Mouse (Mus musculus) spleen, postnatal 36 days (tissue): ENCODE results near the gene Ccer2.

Experiments used
- DNase-seq, 2 experiments: peaks; one replicate each; pipeline ENCODE4 v3.0.0; 2022; ENCODE audit warnings: low spot score in 2 of 2, mixed read lengths in 1 of 2

The Ccer2 gene

DNA sequence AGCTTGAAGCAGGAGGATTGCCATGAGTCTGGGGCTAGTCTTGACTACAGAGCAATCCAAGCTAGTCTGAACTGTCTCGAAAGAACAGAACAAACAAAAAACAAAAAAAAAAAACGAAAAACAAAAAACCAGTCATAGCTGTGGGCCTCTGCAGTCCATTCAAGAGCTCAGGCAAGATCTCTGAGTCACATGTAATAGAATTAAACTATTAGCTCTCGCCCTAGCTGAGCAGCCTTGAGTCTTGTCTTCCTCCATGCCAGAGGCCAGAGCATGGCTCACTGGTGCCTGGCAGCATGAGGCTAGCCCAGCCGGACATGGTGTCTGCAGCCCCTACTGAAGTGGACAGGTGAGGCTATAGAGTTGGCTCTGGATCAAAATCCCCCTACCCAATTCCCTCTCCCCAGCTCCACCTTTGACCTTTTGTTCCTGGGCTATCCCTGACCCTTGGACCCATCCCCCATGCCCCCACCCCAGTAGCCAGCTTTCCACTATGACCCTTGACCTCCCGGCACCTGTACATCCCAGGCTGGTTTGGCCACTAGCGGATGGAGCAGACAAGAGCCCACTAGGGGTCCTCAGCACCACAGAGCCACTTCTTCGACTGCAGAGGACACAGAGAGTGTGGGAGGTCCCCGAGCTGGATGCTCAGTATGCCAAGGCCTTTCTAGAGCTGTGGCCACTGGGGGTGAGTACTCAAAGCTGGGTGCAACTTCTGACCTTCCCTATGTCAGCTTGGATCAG lies 34.3 kb downstream of the Ccer2 start:
- no peak for DNase-seq

DNA sequence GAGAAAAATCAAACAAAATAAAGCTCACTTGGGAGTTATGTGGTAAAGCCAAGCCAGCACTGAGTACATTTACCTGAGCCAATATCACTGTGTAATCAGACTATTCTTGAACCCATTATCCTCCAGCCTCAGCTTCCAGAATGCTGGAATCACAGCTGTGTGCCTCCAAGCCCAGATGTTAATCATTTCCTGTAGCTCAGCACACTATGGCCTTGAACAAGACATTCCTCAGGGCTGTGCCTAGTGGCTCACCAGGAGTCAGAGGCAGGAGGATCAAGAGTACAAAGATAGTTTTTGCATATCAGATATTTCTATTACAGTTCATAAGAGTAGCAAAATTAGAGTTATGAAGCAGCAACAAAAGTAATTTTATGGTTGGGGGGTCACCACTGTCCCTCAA lies 35.7 kb downstream of the Ccer2 start:
- no peak for DNase-seq

DNA sequence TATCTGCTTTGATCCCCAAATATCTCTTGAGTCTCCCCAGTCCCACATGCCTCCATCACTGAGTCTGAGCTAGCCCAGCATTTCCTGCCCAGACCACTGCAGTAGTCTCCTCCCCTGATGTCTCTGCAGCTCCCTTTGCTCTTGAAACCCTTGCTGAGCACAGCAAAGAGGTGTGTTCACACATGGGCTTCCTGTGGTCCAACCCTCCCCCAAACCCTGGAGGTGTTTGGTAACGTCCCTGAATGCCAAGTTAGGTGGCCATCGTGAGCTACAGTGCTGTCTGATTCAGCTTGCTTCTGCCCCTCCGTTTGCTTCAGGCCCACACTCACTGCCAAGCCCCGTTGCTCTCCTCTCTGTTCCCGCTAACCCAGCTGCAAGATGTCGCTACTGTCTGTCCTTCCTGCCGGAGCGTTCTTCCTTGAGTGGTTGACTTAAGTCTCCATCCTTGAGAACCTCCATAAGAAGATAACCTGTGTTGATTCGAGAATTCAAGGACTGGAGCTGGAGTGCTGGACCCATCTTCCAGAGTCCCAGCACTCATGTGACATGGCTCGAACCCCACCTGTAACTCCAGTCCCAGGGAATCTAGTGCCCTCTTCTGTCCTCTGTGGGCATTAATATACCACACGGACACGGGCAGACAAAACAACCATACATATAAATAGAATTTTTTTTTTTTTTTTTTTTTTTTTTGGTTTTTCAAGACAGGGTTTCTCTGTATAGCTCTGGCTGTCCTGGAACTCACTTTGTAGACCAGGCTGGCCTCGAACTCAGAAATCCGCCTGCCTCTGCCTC lies 36.6 kb downstream of the Ccer2 start:
- peak; percentile 53 to 60 for DNase-seq

DNA sequence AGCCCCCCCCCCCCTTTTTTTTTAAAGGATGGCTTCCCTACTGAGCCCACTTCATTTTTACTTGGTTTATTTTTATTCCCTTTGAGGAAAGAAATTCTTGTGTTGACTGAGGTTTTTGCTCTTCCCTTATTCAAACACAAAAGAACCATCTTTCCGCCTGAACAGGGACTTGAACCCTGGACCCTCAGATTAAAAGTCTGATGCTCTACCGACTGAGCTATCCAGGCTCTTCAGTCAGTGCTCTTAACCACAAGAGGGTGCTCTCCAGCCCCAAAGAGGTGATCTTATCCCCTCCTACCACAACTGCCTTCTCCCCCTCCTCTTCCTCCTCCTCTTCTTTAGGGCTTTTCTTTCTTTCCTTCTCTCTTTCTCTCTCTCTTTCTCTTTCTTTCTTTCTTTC lies 37.9 kb downstream of the Ccer2 start:
- peak; percentile 56 to 62 for DNase-seq

DNA sequence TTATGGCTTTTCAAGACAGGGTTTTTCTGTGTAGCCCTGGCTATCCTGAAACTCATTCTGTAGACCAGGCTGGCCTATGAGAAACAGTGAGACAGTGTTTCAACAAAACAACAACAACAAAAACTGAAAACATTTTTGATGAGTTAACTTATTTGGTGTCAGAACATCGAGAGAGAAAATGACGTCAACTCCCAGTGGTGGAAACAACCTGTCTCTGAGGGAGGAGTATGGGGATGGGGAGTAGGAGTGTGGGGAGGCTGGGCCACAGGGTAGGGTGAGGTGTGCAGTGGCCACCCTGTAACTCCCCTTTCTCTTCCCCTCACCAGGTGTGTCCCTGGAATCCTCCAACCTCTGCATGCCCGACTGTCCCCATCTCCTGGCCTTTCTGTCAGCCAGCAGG lies 38.5 kb downstream of the Ccer2 start:
- no peak for DNase-seq

DNA sequence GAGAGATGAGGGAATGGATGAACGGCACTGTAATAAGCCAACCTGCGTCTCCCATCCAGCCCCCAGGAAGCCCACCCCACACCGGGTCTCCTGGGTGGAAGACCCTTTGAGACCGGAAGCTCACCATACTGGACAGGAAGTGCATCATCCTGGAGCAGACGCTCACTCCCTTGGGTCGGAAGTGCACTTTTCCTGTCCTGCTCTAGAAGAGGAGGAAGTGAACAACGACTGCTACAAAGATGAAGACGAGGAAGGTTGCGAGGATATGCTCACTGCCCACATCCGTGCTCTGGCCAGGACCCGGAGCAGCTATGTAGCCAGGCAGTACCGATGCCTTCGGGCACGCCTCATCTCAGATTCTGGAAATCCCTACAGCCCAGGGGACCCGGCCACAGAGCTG lies 39.9 kb downstream of the Ccer2 start:
- DNase-seq, result peak; percentile 41 to 49

DNA sequence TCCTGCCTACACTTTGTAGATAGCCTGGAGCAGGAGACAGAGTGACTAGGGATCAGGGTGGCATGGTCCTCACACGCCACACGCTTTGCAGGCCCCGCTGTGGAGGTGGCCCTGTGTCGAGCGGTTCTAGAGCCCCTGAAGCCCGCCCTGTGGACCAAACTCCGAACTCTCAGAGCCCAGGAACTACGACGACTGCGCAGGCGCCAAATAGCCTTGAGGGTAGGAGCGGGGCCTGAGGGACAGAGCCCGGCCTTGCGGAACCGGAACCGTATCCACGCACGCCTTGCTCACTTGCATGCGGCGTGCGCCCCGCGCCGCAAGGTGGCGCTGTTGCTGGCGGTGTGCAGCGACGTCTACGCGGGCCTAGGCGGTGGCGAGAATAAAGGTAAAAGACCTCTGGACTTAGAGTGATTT lies 40.6 kb downstream of the Ccer2 start:
- peak; percentile 79 to 85 for DNase-seq

DNA sequence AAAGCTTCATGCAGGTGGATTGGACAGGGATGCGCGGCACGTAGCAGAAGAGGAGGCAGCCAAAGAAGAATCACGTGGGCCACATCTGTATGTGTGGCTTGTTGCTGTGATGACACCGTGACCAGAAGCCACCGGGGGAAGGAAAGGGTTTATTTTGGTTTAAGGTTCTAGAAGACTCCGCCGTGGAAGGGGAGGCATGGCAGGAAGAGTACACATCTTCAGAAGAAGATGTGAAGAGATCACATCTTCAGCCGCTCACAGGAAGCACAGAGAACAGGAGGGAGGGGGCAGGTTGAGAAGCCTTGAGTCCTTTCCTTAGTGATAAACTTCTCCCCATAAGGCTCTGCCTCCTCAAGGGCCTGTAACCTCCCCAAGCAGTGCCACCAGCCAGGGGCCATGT lies 44.0 kb downstream of the Ccer2 start:
- DNase-seq, result no peak

DNA sequence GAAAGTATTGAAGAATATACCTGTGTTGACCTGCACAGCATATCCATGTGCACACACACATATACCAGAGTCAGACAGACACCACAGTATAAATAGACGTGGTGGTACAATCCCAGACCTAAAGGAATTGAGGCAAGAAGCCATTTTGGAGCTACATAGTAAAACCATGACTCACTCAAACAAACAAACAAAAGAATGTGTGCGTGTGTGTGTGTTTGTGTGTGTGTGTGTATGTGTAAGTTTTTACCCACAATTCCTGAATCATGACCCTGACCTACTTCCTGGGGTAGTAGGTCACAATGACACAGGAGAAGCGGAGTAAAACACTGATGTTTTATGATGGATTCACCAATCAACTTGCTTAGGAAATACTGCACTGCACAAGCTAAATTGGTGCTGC lies 45.5 kb downstream of the Ccer2 start:
- no peak for DNase-seq

DNA sequence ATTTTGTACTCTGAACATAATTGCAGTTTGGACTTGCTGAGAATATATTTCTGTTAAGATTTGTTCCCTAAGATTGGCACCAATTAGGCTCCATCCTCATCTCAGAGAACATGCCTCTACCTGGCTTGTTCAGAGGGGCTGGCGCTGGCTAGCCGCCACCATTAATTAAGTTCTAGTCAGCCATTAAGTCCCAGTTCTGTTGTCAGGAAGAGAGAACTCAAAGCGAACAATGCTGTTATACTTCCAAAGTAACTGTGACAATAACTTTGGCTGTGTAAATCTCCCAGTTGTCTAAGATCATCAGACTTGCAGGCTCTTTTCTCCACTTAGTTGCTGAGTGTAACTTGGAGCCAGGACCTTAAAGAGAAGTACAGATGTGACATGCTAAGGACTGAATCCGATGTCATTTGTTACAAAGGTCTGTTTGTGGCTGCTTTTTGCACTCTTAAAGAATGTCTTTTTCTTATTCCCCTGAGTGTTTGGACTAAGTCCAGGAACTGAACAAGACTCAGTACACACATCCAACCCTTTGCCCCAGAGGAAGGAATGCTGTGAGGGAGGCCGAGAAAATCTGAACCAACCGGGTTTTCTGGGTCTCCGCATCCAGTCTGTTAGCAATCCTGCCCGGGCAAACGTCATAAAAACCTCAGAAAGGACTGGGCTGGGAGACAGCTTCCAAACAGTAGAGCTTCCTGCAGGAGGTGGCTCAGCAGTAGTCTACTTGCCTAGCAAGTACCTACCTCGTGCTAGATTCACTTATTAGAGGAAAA lies 46.1 kb downstream of the Ccer2 start:
- DNase-seq, result no peak

DNA sequence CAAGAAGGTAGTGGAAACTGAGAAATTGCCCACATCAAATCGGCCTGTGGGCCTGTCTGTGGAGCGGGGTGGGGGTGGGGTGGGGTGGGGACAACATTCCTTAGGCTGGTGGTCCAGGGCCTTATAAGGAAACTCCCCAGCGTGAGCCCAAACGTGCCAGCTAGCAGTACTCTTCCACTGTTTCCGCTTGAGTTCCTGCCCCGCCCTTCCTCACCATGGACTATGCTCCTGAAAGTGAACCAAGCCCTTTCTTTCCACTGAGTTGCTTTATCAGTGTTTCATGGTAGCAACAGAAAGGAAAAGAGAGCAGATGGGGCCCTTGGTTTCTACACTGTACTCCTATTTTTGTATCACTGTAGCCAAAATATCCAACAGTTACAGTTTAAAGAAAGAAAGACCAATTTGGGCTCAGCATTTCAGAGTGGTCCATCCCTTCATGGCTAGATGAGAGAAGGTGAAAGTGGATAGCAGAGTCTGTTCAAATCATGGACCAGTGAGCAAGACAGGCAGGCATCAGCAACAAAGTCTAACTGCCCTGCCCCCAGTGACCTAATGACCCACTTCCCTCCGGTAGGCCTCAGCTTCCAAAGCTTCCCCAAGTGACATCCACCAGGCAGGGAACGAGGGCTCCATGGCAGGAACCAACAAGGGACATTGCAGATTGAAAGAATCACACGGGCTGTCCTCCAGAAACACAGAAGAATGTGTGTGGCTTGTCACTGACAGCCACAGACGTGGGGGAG lies 47.0 kb downstream of the Ccer2 start:
- no peak for DNase-seq

DNA sequence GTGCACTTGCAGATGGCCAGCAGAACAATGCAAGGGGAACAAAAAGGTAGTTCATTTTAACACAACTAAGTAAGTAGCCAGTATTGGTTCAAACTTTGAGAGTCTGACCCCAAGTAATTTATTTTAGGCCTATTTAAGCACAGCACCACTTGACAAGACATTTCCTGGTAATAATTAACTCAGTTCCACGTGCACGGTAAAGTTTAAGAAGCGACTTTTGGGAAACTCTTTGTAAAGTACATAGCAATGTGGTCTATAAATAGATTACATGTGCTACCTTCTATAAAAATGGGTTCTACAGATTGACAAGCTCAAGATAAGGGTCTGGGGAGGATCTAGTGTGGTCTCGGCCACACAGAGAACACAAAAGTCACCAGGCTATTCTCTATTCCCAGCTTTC lies 47.8 kb downstream of the Ccer2 start:
- DNase-seq, result no peak

DNA sequence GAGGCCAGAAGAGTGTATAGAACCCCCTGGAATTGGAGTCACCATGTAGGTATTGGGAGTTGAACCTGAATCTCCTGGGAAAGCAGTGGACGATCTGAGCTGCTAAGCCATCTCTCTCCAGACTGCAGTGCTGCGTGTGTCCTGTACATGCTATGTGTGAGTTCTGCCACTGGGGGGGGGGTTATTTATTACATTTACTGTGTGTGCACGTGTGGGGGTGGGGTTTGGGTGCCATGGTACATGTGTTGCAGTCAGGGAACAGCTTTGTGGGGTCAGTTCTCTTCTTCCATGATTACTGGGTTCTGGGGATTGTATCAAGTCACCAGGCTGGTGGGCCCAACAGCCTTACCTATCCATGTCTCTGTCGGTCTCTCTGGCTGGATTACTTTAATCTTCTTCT lies 50.9 kb downstream of the Ccer2 start:
- DNase-seq, result no peak

DNA sequence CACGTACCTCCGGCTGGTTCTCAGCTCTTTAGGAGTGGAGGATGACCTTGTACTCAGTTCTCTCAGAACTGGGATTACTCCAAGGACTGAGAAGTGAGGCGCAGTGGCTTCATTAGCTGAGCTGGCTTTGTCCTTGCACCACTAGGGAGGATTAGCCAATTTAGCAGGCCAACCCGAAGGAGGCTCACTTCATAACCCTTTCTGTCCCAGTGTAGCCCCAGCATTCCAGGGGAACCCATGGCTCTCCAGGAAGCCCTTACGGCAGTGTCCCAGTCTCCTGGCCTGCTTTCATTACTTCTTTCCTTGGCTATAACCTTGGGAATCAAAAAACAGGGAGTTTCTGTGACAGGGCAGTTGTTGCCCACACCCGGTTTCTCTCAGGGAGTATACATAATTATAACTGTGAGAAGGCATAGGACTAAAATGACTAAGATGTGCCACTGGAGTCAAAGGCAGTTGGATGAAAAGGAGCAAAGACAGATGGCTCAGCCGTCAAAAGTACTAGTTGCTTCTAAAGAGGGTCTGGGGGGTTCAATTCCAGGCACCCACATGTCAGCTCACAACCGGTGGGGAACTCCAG lies 51.8 kb downstream of the Ccer2 start:
- DNase-seq, result no peak

DNA sequence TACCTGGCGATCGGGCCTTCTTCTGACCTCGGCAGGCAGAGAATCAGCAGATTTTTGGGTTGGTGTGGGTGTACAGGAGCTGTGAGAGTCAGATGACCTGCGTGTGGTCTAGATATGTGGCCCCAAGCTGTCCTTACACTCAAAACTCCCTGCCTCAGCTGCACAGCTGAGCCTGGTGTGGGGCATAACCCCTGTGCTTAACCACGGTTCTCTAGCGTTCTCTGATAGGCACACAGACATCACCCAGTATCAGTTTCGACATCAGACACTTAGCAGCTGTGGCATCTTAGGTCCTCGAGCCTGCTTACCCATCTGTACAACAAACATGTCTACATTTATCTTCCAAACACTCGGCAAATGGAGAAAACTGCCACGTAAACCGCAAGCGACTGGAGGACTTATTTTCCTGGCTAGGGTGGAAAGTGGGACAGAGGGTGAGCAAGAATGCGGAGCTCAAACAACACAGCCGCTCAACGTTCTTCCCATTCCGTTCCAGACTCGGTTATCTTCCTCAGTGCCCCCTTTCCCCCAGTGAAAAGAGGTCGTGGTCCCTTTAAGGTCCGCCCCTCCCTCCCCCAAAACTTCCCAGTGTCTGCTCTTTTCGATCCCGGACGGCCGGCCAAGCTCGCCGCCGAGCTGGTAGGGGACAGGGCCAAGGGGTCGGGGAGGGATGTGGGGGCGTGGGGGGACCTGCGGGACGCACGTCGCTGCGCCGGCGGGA lies 52.4 kb downstream of the Ccer2 start, which contains the start of gene Hnrnpl:
Hnrnpl (plus strand) TSS at position 321 of the 721 bp plus-strand sequence.
- DNase-seq, result peak; percentile 42 to 56
